ENCODE assay signal across 22 mouse cellular contexts in the genomic region with DNA sequence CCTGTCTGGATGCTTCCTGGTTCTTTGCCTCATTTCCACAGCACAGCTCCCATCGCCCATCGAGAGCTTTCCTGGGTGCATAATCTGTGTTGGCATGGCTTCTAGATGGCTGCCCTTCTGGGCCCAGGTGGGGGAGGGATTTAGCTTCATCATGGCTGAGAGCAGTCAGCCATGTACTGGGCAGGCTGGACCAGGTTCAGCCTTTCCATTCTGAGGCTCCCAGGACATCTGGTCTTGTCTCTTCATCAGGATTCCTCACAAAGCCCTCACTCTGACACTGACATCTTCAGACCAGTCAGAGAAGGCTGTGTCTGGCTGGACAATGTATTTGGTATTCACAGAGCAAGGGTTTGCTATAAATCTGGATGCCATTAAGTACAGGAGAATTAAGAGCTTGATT. TPM values are rescaled to one million over a fixed set of nuclear protein-coding genes. Genes with fewer than 3 reads are reported as not detected.
A peak's percentile ranks its signal among the peaks of the same experiment; 100 is the strongest.
DNase-seq lines count a peak whose midpoint lies in the region; ATAC-seq and TF ChIP-seq lines count a peak whose summit lies in the region.
"Had no signal": no experiment of that assay in that cellular context is flagged by ENCODE, and none has a peak within 500 bp of the region (broad histone marks: within the 10 kb centered on the region; RNA-seq: fewer than 3 reads in every experiment).

No protein-coding gene starts in this region.

- no peaks in the 10 kb centered on the region for H3K9me3 ChIP-seq in hindbrain, postnatal 0 days (ENCODE audit: low read length)
- no peaks in the 10 kb centered on the region for H3K9me3 ChIP-seq in hindbrain, embryonic 12.5 days (replicated peaks)
- no peaks in the 10 kb centered on the region for H3K9me3 ChIP-seq in midbrain, postnatal 0 days (ENCODE audit: low read length)
- H3K9me3 ChIP-seq in midbrain, embryonic 13.5 days, result no peaks in the 10 kb centered on the region
- H3K9me3 ChIP-seq in embryonic facial prominence, embryonic 10.5 days, result no peaks in the 10 kb centered on the region
- H3K9me3 ChIP-seq in embryonic facial prominence, embryonic 14.5 days (ENCODE audit: control insufficient read depth, low read length), result 0 out of 2 replicates have a peak, but pooled peaks cover 4% of the 10 kb centered on the region
- H3K9me3 ChIP-seq: embryonic facial prominence, embryonic 15.5 days; forebrain, embryonic 10.5 days; heart, embryonic 10.5 days; hindbrain, embryonic 13.5 days had no signal

- DNase-seq in hindbrain, postnatal 0 days (ENCODE audit: low spot score), result peak; percentile 57
- peak; percentile 49 for DNase-seq in midbrain, postnatal 0 days (ENCODE audit: low spot score)
- no peak for DNase-seq in embryonic facial prominence, embryonic 10.5 days (ENCODE audit: low spot score)
- peak; percentile 20 for DNase-seq in embryonic facial prominence, embryonic 14.5 days (ENCODE audit: low spot score)
- DNase-seq: adrenal gland, adult 2 months; adrenal gland, postnatal 25 days; cerebellum, adult 18-20 months; cerebellum, postnatal 36 days; heart, adult 18-20 months; heart, postnatal 10 days; heart, postnatal 4 days had no signal

- ATAC-seq in hindbrain, postnatal 0 days, result peak; percentile 63
- no peak for ATAC-seq in hindbrain, embryonic 12.5 days (ENCODE audit: low FRiP score)
- no peak for ATAC-seq in midbrain, postnatal 0 days (ENCODE audit: low FRiP score)
- ATAC-seq in midbrain, embryonic 13.5 days, result no peak
- ATAC-seq in embryonic facial prominence, embryonic 14.5 days (ENCODE audit: low read depth), result no peak
- ATAC-seq: forebrain, embryonic 14.5 days had no signal

- TF ChIP-seq CTCF in hindbrain, postnatal 0 days (IDR thresholded peaks at IDR 0.05; ENCODE audit: low read depth), result no peak
- no peak for TF ChIP-seq CTCF in midbrain, postnatal 0 days (IDR thresholded peaks at IDR 0.05)

- H3K4me2 ChIP-seq in hindbrain, postnatal 0 days (ENCODE audit: low read depth, low read length), result no peak overlapping the region
- no peak overlapping the region for H3K4me2 ChIP-seq in hindbrain, embryonic 12.5 days (replicated peaks)
- no peak overlapping the region for H3K4me2 ChIP-seq in midbrain, postnatal 0 days (ENCODE audit: low read depth, low read length, poor library complexity, severe bottlenecking)
- H3K4me2 ChIP-seq in midbrain, embryonic 13.5 days (replicated peaks), result no peak overlapping the region
- H3K4me2 ChIP-seq in embryonic facial prominence, embryonic 14.5 days (ENCODE audit: low read depth, low read length), result no peak overlapping the region
- H3K4me2 ChIP-seq: embryonic facial prominence, embryonic 15.5 days; hindbrain, embryonic 13.5 days had no signal

- no peaks in the 10 kb centered on the region for H3K36me3 ChIP-seq in hindbrain, postnatal 0 days (ENCODE audit: insufficient read depth, low read length)
- no peaks in the 10 kb centered on the region for H3K36me3 ChIP-seq in hindbrain, embryonic 12.5 days
- no peaks in the 10 kb centered on the region for H3K36me3 ChIP-seq in midbrain, postnatal 0 days (ENCODE audit: insufficient read depth, low read length)
- H3K36me3 ChIP-seq in midbrain, embryonic 13.5 days, result no peaks in the 10 kb centered on the region
- H3K36me3 ChIP-seq in embryonic facial prominence, embryonic 10.5 days (replicated peaks), result no peaks in the 10 kb centered on the region
- H3K36me3 ChIP-seq in embryonic facial prominence, embryonic 14.5 days (ENCODE audit: control insufficient read depth, insufficient read depth, low read length), result no peaks in the 10 kb centered on the region
- H3K36me3 ChIP-seq: embryonic facial prominence, embryonic 15.5 days; forebrain, embryonic 10.5 days; heart, embryonic 10.5 days; hindbrain, embryonic 13.5 days had no signal

- no peak overlapping the region for H3K9ac ChIP-seq in hindbrain, postnatal 0 days (replicated peaks; ENCODE audit: low read length)
- no peak overlapping the region for H3K9ac ChIP-seq in hindbrain, embryonic 12.5 days
- 0 out of 2 replicates have a peak overlapping the region, but pooled peaks have one; percentile 13 for H3K9ac ChIP-seq in midbrain, postnatal 0 days (replicated peaks; ENCODE audit: low read length, poor library complexity, severe bottlenecking)
- H3K9ac ChIP-seq in midbrain, embryonic 13.5 days (replicated peaks), result no peak overlapping the region
- no peak overlapping the region for H3K9ac ChIP-seq in embryonic facial prominence, embryonic 14.5 days (ENCODE audit: low read depth, low read length)
- H3K9ac ChIP-seq: embryonic facial prominence, embryonic 15.5 days; hindbrain, embryonic 13.5 days had no signal

- H3K4me1 ChIP-seq in hindbrain, postnatal 0 days (ENCODE audit: insufficient read depth, low read length), result no peaks in the 10 kb centered on the region
- 0 out of 2 replicates have a peak, but pooled peaks cover 7% of the 10 kb centered on the region for H3K4me1 ChIP-seq in hindbrain, embryonic 12.5 days
- no peaks in the 10 kb centered on the region for H3K4me1 ChIP-seq in midbrain, postnatal 0 days (ENCODE audit: insufficient read depth, low read length)
- H3K4me1 ChIP-seq in midbrain, embryonic 13.5 days (replicated peaks), result no peaks in the 10 kb centered on the region
- peaks cover 21% of the 10 kb centered on the region for H3K4me1 ChIP-seq in embryonic facial prominence, embryonic 10.5 days
- H3K4me1 ChIP-seq in embryonic facial prominence, embryonic 14.5 days (ENCODE audit: control insufficient read depth, insufficient read depth, low read length), result no peaks in the 10 kb centered on the region
- H3K4me1 ChIP-seq: forebrain, embryonic 10.5 days; hindbrain, embryonic 13.5 days had no signal

- WGBS in hindbrain, postnatal 0 days, result 60% methylated on average over 2 of the region's 2 CpGs
- WGBS in hindbrain, embryonic 12.5 days, result 91% methylated on average over 2 of the region's 2 CpGs
- 72% methylated on average over 2 of the region's 2 CpGs for WGBS in midbrain, postnatal 0 days
- 95% methylated on average over 2 of the region's 2 CpGs for WGBS in midbrain, embryonic 13.5 days
- WGBS in embryonic facial prominence, embryonic 10.5 days, result 86% methylated on average over 2 of the region's 2 CpGs
- 76% methylated on average over 2 of the region's 2 CpGs for WGBS in embryonic facial prominence, embryonic 14.5 days

- no peak overlapping the region for H3K27ac ChIP-seq in hindbrain, postnatal 0 days
- no peak overlapping the region for H3K27ac ChIP-seq in hindbrain, embryonic 12.5 days
- H3K27ac ChIP-seq in midbrain, postnatal 0 days (ENCODE audit: low read depth, low read length), result no peak overlapping the region
- H3K27ac ChIP-seq in midbrain, embryonic 13.5 days, result no peak overlapping the region
- 0 out of 2 replicates have a peak overlapping the region, but pooled peaks have one; percentile 32 for H3K27ac ChIP-seq in embryonic facial prominence, embryonic 10.5 days (replicated peaks)
- H3K27ac ChIP-seq in embryonic facial prominence, embryonic 14.5 days (replicated peaks; ENCODE audit: low read depth, low read length), result no peak overlapping the region
- H3K27ac ChIP-seq: embryonic facial prominence, embryonic 15.5 days; forebrain, embryonic 10.5 days; heart, embryonic 10.5 days; hindbrain, embryonic 13.5 days had no signal

- H3K4me3 ChIP-seq in hindbrain, postnatal 0 days (ENCODE audit: low read length), result no peak overlapping the region
- H3K4me3 ChIP-seq in hindbrain, embryonic 12.5 days, result no peak overlapping the region
- H3K4me3 ChIP-seq in midbrain, postnatal 0 days (ENCODE audit: low read depth, low read length), result no peak overlapping the region
- H3K4me3 ChIP-seq in midbrain, embryonic 13.5 days (replicated peaks), result no peak overlapping the region
- no peak overlapping the region for H3K4me3 ChIP-seq in embryonic facial prominence, embryonic 10.5 days
- no peak overlapping the region for H3K4me3 ChIP-seq in embryonic facial prominence, embryonic 14.5 days (ENCODE audit: low read depth, low read length)
- H3K4me3 ChIP-seq: embryonic facial prominence, embryonic 15.5 days; erythroblast, embryonic 14.5 days; forebrain, embryonic 10.5 days; heart, embryonic 10.5 days; hindbrain, embryonic 13.5 days had no signal

- no peaks in the 10 kb centered on the region for H3K27me3 ChIP-seq in hindbrain, postnatal 0 days (ENCODE audit: insufficient read depth, low read length)
- no peaks in the 10 kb centered on the region for H3K27me3 ChIP-seq in hindbrain, embryonic 12.5 days
- no peaks in the 10 kb centered on the region for H3K27me3 ChIP-seq in midbrain, postnatal 0 days (ENCODE audit: insufficient read depth, low read length)
- H3K27me3 ChIP-seq in midbrain, embryonic 13.5 days, result no peaks in the 10 kb centered on the region
- H3K27me3 ChIP-seq in embryonic facial prominence, embryonic 10.5 days (replicated peaks; ENCODE audit: low read depth, poor library complexity, severe bottlenecking), result no peaks in the 10 kb centered on the region
- no peaks in the 10 kb centered on the region for H3K27me3 ChIP-seq in embryonic facial prominence, embryonic 14.5 days (replicated peaks; ENCODE audit: control insufficient read depth, insufficient read depth, low read length)
- H3K27me3 ChIP-seq: embryonic facial prominence, embryonic 15.5 days; hindbrain, embryonic 13.5 days had no signal

RNA-seq across cellular contexts. Expression of gene D6Ertd527e, which starts 11.4 kb away (rescaled TPM):
- 0.42 TPM in 1 of 2 replicates, not detected in the other for total RNA-seq in hindbrain, postnatal 0 days (2014; rRNA removed)
- 0.10 TPM in 2 replicates for polyA plus RNA-seq in hindbrain, postnatal 0 days (2015; fragmentation: Nextera tagmentation; extraction: Ambion mirVana)
- 0.10 and 0.52 TPM in 2 replicates for polyA plus RNA-seq in hindbrain, embryonic 12.5 days (2016; fragmentation: Nextera tagmentation; extraction: Ambion mirVana)
- total RNA-seq in midbrain, postnatal 0 days (2014; rRNA removed), result 0.77 TPM in 1 of 2 replicates, not detected in the other
- 0.12 and 0.41 TPM in 2 replicates for polyA plus RNA-seq in midbrain, postnatal 0 days (2015; fragmentation: Nextera tagmentation; extraction: Ambion mirVana)
- 0.12 and 0.16 TPM in 2 replicates for polyA plus RNA-seq in midbrain, embryonic 13.5 days (2015; fragmentation: Nextera tagmentation; extraction: Ambion mirVana)
- 0.12 TPM in 1 of 2 replicates, not detected in the other for polyA plus RNA-seq in embryonic facial prominence, embryonic 10.5 days (2016; fragmentation: Nextera tagmentation; extraction: Ambion mirVana)
- 0.25 and 0.59 TPM in 2 replicates for polyA plus RNA-seq in embryonic facial prominence, embryonic 14.5 days (2014; fragmentation: Nextera tagmentation; extraction: Ambion mirVana)
- total RNA-seq: adrenal gland, adult 2 months; ES-E14; gastrocnemius, adult 8-10 months; heart, adult 18-20 months; heart, postnatal 10 days; heart, postnatal 4 days had no signal
- polyA plus RNA-seq: erythroblast, embryonic 14.5 days; forebrain, embryonic 14.5 days; heart, embryonic 10.5 days; heart, embryonic 14.5 days had no signal
